Mouse (Mus musculus): Measurements from ENCODE around the gene Phyh. TPM values are rescaled to one million over a fixed set of nuclear protein-coding genes. Genes with fewer than 3 reads are reported as not detected.
A peak's percentile ranks its signal among the peaks of the same experiment; 100 is the strongest.

Gene Phyh
- polyA plus RNA-seq, 1 experiment from 2014 or later, result 75.5 TPM

DNA sequence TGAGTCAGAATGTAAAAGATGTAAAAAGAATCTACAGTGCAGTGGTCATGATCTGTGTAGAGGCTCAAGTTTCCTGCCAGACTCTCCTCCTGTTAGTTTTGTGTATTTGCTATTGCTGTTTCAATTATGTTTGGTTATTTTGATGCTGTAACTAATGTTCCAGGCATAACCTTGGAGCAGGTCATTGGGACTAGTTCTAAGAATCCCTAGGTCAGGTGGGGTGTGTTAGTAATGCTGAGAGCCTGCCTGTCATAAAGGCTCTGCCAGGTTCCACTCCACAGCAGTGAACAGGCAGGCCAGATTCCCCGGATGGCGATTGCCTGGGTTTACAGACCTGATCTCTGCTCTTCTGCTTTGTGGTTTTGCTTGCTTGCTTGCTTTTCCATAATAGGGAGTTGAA lies 23.2 kb upstream of the Phyh start:
- WGBS, result 82% methylated on average over 2 of the region's 2 CpGs
- H3K4me2 ChIP-seq, result no peak overlapping the region
- no peaks in the 10 kb centered on the region for H3K9me3 ChIP-seq
- H3K4me3 ChIP-seq, result no peak overlapping the region
- no peaks in the 10 kb centered on the region for H3K27me3 ChIP-seq
- no peak for ATAC-seq (ENCODE audit: borderline replicate concordance, extremely low read depth, low FRiP score, low TSS enrichment)
- no peak overlapping the region for H3K9ac ChIP-seq
- H3K36me3 ChIP-seq, result peaks cover 79% of the 10 kb centered on the region
- H3K27ac ChIP-seq, result no peak overlapping the region
- no peaks in the 10 kb centered on the region for H3K4me1 ChIP-seq

- WGBS, result 90% methylated on average over 4 of the region's 4 CpGs
- Histone ChIP-seq H3K27ac (no peak overlapping the region), H3K4me2 (no peak overlapping the region), H3K27me3 (no peaks in the 10 kb centered on the region), H3K36me3 (peaks cover 83% of the 10 kb centered on the region), H3K4me3 (no peak overlapping the region), H3K9ac (no peak overlapping the region), H3K9me3 (no peaks in the 10 kb centered on the region), H3K4me1 (no peaks in the 10 kb centered on the region)
- ATAC-seq (ENCODE audit: borderline replicate concordance, extremely low read depth, low FRiP score, low TSS enrichment), result no peak
These were observed 21.8 kb upstream of the Phyh start for GRCm38 (mm10) chr2:4896970-4897369.

- Histone ChIP-seq H3K9ac (no peak overlapping the region), H3K27ac (no peak overlapping the region), H3K4me2 (no peak overlapping the region), H3K27me3 (no peaks in the 10 kb centered on the region), H3K9me3 (no peaks in the 10 kb centered on the region), H3K36me3 (peaks cover 71% of the 10 kb centered on the region), H3K4me3 (no peak overlapping the region), H3K4me1 (no peaks in the 10 kb centered on the region)
- 79% methylated on average over 6 of the region's 6 CpGs for WGBS
- no peak for ATAC-seq (ENCODE audit: borderline replicate concordance, extremely low read depth, low FRiP score, low TSS enrichment)
These were observed 18.2 kb upstream of the Phyh start for GRCm38 (mm10) chr2:4900624-4901023.

DNA sequence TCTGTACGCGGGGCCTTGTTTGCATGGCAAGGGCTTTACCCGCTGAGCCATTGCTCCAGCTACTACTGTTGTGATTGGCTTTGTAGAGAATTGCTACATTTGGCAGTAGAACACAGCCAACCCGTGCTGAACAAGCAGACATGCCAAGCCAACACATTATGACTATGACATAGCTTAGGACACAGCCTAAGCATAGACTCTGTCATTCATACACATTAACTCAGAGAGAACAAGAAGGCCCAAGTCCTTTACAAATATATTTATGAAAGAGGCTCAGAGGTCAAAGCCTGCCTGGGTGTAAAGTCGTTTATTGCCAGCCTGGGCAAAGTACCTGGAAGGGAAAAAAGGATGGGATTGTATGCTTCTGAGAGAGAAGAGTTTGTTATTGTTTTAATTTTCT lies 16.5 kb upstream of the Phyh start:
- Histone ChIP-seq H3K4me2 (no peak overlapping the region), H3K9ac (no peak overlapping the region), H3K9me3 (no peaks in the 10 kb centered on the region), H3K36me3 (peaks cover 75% of the 10 kb centered on the region), H3K27me3 (no peaks in the 10 kb centered on the region), H3K4me1 (0 out of 2 replicates have a peak, but pooled peaks cover 3% of the 10 kb centered on the region), H3K4me3 (no peak overlapping the region), H3K27ac (no peak overlapping the region)
- ATAC-seq (ENCODE audit: borderline replicate concordance, extremely low read depth, low FRiP score, low TSS enrichment), result no peak
- WGBS, result 86% methylated on average over 5 of the region's 5 CpGs

DNA sequence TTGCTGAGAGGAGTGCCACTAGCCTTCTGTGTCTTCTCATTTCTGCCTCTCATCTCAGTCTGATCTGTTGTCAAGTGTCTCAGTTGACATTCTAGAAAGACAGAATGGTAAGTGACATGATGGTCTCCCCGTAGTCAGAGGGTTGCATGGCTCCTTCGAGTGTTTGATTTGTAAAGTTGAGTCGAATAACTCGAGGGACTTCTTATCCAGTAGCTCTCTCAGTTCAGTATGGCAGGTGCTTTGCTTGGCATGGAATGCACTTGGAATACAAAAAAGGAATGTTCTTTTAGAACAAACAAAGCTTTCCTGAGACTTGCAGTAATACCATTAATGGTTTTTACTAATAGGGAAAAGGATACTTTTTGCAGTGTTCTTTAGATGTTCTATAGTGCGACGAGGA lies 11.7 kb upstream of the Phyh start:
- no peak overlapping the region for H3K9ac ChIP-seq
- H3K27me3 ChIP-seq, result no peaks in the 10 kb centered on the region
- peaks cover 14% of the 10 kb centered on the region; the same call in 1 of the 2 replicates for H3K4me1 ChIP-seq
- WGBS, result 60% methylated on average over 6 of the region's 6 CpGs
- H3K9me3 ChIP-seq, result no peaks in the 10 kb centered on the region
- no peak overlapping the region for H3K4me3 ChIP-seq
- H3K36me3 ChIP-seq, result peaks cover 37% of the 10 kb centered on the region
- peak overlapping the region; percentile 62 for H3K27ac ChIP-seq
- no peak for ATAC-seq (ENCODE audit: borderline replicate concordance, extremely low read depth, low FRiP score, low TSS enrichment)
- H3K4me2 ChIP-seq, result no peak overlapping the region

DNA sequence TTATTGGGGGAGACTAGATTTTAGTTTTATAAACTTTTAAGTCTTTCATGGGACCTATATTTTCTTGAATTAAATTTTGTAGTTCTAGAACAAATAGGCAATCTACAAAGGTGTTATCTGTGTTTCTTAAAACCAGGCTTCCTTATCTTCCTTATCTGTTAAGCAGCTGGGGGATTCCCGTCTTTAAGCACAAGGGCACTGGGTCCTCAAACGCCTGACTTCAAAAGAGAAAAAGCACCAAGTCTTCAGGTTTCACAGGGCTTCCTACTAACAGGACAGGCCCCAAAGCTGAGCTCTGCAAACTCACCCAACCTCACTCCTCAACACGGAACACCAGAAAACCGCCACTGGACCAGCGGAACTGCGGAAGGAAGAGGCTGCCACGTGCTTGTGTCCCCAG lies 10.9 kb upstream of the Phyh start:
- no peak for ATAC-seq (ENCODE audit: borderline replicate concordance, extremely low read depth, low FRiP score, low TSS enrichment)
- 57% methylated on average over 7 of the region's 7 CpGs for WGBS
- Histone ChIP-seq H3K27me3 (no peaks in the 10 kb centered on the region), H3K4me1 (peaks cover 14% of the 10 kb centered on the region; the same call in 1 of the 2 replicates), H3K36me3 (peaks cover 34% of the 10 kb centered on the region), H3K9ac (no peak overlapping the region), H3K9me3 (no peaks in the 10 kb centered on the region), H3K27ac (peak overlapping the region; percentile 86), H3K4me2 (no peak overlapping the region), H3K4me3 (no peak overlapping the region)

DNA sequence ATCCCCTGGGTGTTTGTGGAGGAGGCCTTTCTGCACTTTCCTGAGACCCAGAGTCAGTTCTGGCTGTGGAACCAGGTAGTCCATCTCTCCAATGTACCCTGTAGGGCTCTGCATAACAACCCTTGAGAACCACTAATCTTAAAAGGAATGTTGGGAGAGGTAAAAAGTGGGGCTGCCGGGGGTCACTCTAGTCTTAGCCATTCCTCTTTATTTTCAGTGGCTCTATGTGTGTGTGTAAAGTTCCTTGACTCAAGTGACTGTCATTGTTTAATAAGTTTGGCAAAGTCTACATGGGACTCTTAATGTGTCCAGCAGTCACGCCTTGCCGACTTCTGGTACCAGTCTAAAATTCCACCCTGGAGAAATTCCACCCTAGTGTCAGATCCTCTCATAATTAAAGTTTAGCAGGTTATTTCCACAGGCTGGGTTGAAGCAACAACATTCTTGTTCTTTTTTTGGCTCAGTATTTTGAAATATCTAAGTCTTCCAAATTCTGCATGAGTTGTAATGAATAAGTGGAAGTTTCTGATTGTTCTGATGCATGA lies 10.0 kb upstream of the Phyh start:
- WGBS, result 62% methylated on average over 3 of the region's 3 CpGs
- no peak overlapping the region for H3K4me3 ChIP-seq
- ATAC-seq (ENCODE audit: borderline replicate concordance, extremely low read depth, low FRiP score, low TSS enrichment), result peak; percentile 66
- H3K36me3 ChIP-seq, result peaks cover 34% of the 10 kb centered on the region
- no peak overlapping the region for H3K4me2 ChIP-seq
- H3K9me3 ChIP-seq, result no peaks in the 10 kb centered on the region
- H3K9ac ChIP-seq, result no peak overlapping the region
- H3K4me1 ChIP-seq, result peaks cover 14% of the 10 kb centered on the region; the same call in 1 of the 2 replicates
- peak overlapping the region; percentile 86 for H3K27ac ChIP-seq
- no peaks in the 10 kb centered on the region for H3K27me3 ChIP-seq

- no peaks in the 10 kb centered on the region for H3K9me3 ChIP-seq
- H3K27ac ChIP-seq, result peak overlapping the region; percentile 86
- peaks cover 14% of the 10 kb centered on the region; the same call in 1 of the 2 replicates for H3K4me1 ChIP-seq
- H3K4me3 ChIP-seq, result no peak overlapping the region
- no peak overlapping the region for H3K4me2 ChIP-seq
- no peak for ATAC-seq (ENCODE audit: borderline replicate concordance, extremely low read depth, low FRiP score, low TSS enrichment)
- H3K9ac ChIP-seq, result no peak overlapping the region
- no peaks in the 10 kb centered on the region for H3K27me3 ChIP-seq
- WGBS, result 59% methylated on average over 6 of the region's 6 CpGs
- peaks cover 30% of the 10 kb centered on the region for H3K36me3 ChIP-seq
These were observed 8.9 kb upstream of the Phyh start for GRCm38 (mm10) chr2:4909909-4910308.

DNA sequence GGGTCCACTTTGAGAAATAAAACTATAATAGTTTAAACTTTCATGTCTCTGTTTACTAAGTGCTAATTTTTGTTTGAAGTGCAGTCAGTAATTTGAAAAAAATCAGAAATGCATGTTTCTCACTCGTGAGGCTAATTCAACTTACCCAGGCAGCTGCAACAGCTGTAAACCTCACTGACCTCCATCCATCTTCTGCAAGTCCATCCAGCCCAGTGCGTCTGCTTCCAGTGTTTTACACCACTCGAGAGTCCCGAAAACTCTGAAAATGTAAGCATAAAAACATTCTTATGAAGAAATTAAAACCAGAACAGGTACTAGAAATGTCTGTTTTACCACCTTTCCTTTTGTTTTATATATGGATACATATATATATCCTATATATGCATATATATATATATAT lies 8.3 kb upstream of the Phyh start:
- 50% methylated on average over 4 of the region's 4 CpGs for WGBS
- no peak overlapping the region for H3K27ac ChIP-seq
- no peak overlapping the region for H3K4me3 ChIP-seq
- H3K36me3 ChIP-seq, result peaks cover 25% of the 10 kb centered on the region
- no peak overlapping the region for H3K4me2 ChIP-seq
- no peaks in the 10 kb centered on the region for H3K27me3 ChIP-seq
- H3K4me1 ChIP-seq, result peaks cover 14% of the 10 kb centered on the region; the same call in 1 of the 2 replicates
- no peak overlapping the region for H3K9ac ChIP-seq
- no peaks in the 10 kb centered on the region for H3K9me3 ChIP-seq
- ATAC-seq (ENCODE audit: borderline replicate concordance, extremely low read depth, low FRiP score, low TSS enrichment), result no peak

DNA sequence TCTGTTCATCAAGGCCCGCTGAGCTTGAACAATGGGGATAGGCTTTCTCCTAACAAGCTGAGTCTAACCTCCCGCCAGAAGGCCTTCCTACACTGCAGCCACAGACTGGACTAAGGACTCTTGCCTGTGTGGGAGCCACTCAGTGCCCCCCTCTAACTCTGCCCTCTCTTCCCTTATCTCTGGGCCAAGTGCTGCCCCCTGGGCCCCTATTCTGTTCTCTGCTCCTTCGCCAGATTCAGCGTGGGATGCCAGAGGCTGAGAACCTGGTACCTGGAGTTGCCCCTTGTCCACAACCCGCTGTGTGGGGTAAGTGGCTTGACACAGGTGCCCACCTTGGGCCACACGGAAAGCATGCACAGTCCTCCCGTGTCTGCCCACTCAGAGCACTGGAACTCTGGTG lies 4.9 kb upstream of the Phyh start:
- Histone ChIP-seq H3K27ac (peak overlapping the region; percentile 51), H3K4me1 (peaks cover 11% of the 10 kb centered on the region), H3K4me3 (no peak overlapping the region), H3K9me3 (no peaks in the 10 kb centered on the region), H3K36me3 (no peaks in the 10 kb centered on the region), H3K27me3 (no peaks in the 10 kb centered on the region), H3K9ac (no peak overlapping the region), H3K4me2 (no peak overlapping the region)
- no peak for ATAC-seq (ENCODE audit: borderline replicate concordance, extremely low read depth, low FRiP score, low TSS enrichment)
- WGBS, result 63% methylated on average over 7 of the region's 7 CpGs

DNA sequence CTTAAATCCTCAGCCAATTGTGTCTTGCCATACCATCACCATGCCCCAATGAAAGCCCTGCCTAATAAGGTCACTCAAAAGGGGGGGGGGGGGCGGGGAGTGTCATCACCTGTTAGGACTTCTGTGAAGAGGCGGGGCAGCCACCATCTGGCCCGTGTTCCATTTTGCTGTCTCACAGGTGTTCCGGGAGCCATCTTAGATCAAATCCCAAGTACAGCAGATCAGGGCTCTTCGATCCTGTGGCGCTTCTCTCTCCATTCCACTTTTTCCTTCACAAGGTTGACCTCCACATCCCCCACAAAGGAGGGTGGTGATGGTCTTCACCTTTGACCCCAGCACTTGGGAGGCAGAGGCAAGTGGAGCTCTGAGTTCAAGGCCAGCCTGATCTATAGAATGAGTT lies 2.8 kb upstream of the Phyh start:
- H3K9ac ChIP-seq, result no peak overlapping the region
- H3K4me3 ChIP-seq, result no peak overlapping the region
- H3K4me1 ChIP-seq, result peaks cover 8% of the 10 kb centered on the region
- H3K36me3 ChIP-seq, result no peaks in the 10 kb centered on the region
- H3K9me3 ChIP-seq, result no peaks in the 10 kb centered on the region
- no peak overlapping the region for H3K27ac ChIP-seq
- no peaks in the 10 kb centered on the region for H3K27me3 ChIP-seq
- ATAC-seq (ENCODE audit: borderline replicate concordance, extremely low read depth, low FRiP score, low TSS enrichment), result no peak
- no peak overlapping the region for H3K4me2 ChIP-seq
- 72% methylated on average over 6 of the region's 6 CpGs for WGBS

- Histone ChIP-seq H3K27ac (peak overlapping the region; percentile 26; the same call in 1 of the 2 replicates), H3K4me1 (peaks cover 8% of the 10 kb centered on the region), H3K36me3 (no peaks in the 10 kb centered on the region), H3K4me2 (peak overlapping the region; percentile 46), H3K9me3 (no peaks in the 10 kb centered on the region), H3K27me3 (no peaks in the 10 kb centered on the region), H3K4me3 (no peak overlapping the region), H3K9ac (peak overlapping the region; percentile 36; the same call in 1 of the 2 replicates)
- ATAC-seq (ENCODE audit: borderline replicate concordance, extremely low read depth, low FRiP score, low TSS enrichment), result no peak
- WGBS, result 15% methylated on average over 8 of the region's 8 CpGs
These were observed 1.3 kb upstream of the Phyh start for GRCm38 (mm10) chr2:4917326-4918021.

Measured in lung, embryonic 15.5 days (tissue).